Mouse (Mus musculus) liver, adult 2 months (tissue): ENCODE results near the gene Pnpla6.

Experiments used
- CTCF ChIP-seq: fragments of 200-500 bp; IDR thresholded peaks from 2 replicates; pipeline ENCODE4 v1.5.1; 2011; ENCODE audit warnings: low read depth, low read length, control low read depth
- POLR2A ChIP-seq: fragments of 200-500 bp; IDR thresholded peaks from 2 replicates; pipeline ENCODE4 v1.6.1; 2011; ENCODE audit warnings: low read length, control low read depth; ENCODE audit not compliant: insufficient read depth; ENCODE audit errors: extremely low read depth

GRCm38 (mm10) chr8:3546511-3546910 lies 31.3 kb downstream of the Pnpla6 start:
- TF ChIP-seq CTCF (no peak), POLR2A (no peak)
